Mouse (Mus musculus) CH12.LX (cell line): ENCODE measurements around the gene Tmem138.

ENCODE experiments used
- CHD1 ChIP-seq: IDR thresholded peaks from 2 replicates; pipeline ENCODE4 v1.6.1; 2012; ENCODE audit warnings: low read depth, low read length, improper control_type of control experiment, inconsistent platforms
- CTCF ChIP-seq, 2 experiments: IDR thresholded peaks in 1 of 2; conservative IDR thresholded peaks in 1 of 2; 2 replicates each; pipeline ENCODE4 v1.5.1; 2011 to 2012; ENCODE audit warnings: low read depth in 2 of 2, low read length in 2 of 2, improper control_type of control experiment in 1 of 2, inconsistent platforms in 1 of 2, mild to moderate bottlenecking in 1 of 2, moderate library complexity in 1 of 2
- ELF1 ChIP-seq: IDR thresholded peaks from 2 replicates; pipeline ENCODE4 v1.6.1; 2014; ENCODE audit warnings: low read depth, mild to moderate bottlenecking, inconsistent platforms, low read length, improper control_type of control experiment
- POLR2A ChIP-seq: IDR thresholded peaks from 2 replicates; pipeline ENCODE4 v1.6.1; 2011; ENCODE audit warnings: low read depth, mild to moderate bottlenecking, improper control_type of control experiment, low read length
- USF1 ChIP-seq: IDR thresholded peaks from 2 replicates; pipeline ENCODE4 v1.6.1; 2014; ENCODE audit warnings: low read depth, mild to moderate bottlenecking, inconsistent platforms, low read length, improper control_type of control experiment

DNA sequence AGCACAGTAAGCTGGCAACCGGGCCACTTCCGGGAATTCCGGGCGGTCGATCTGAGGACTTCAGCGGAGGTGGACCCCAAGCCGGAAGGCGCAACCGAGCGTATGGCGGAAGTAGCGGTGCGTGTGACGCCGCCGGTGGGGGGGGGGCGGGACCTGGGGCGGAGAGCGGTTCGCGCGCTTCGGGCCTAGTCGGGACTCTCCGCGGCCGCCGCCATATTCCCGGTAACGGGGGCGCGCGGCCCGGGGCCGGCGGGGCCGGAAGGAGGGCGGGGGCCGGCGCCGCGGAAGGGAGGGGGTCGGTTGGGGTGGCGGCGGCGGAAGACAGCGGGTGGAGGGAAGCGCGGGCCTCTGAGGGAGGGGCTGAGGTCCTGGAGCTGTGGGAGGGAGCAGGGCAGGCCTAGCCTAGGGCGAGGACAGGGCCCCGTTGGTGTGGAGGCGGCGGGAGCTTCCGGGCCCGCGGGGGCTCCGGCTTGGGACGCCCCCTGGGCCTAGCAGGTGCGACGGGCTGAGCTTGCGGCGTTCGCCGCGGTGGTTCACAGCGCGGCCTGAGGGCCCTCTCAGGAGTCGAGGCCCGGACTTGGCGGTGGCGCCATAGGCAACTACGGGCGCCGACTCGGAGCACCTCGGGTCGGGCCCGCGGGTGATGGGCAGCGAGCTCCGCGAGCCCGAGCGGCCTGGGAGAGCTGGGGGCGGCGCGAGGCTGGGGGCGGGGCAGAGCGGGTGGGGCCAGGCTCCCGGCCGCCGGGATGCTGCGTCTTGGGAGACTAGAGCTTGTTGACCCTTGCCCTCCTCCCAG lies 51.9 kb downstream of the Tmem138 start, which contains the start of gene Cpsf7:
- TF ChIP-seq CHD1 (no peak), USF1 (no peak), CTCF (conservative IDR thresholded peaks at IDR 0.05 in 1 of 2, IDR thresholded peaks at IDR 0.05 in 1 of 2; ENCODE audit: low read depth in 2 of 2, low read length in 2 of 2) (no peak), ELF1 (peak; percentile 98), POLR2A (peak; percentile 82; the same call in 1 of the 2 replicates)
